Mouse (Mus musculus) ZHBTc4 (cell line): ENCODE data around the gene Hnrnpk.
"Not testable (repeated sequence)": the region's sequence is repeated elsewhere in the genome, so short reads cannot be mapped to it uniquely, and the experiment has no call there.

Experiments used
- DNase-seq: peaks from one replicate; pipeline ENCODE4 v3.0.0-alpha.2; 2011; ENCODE audit warnings: low read depth, low spot score

Hnrnpk gene

DNA sequence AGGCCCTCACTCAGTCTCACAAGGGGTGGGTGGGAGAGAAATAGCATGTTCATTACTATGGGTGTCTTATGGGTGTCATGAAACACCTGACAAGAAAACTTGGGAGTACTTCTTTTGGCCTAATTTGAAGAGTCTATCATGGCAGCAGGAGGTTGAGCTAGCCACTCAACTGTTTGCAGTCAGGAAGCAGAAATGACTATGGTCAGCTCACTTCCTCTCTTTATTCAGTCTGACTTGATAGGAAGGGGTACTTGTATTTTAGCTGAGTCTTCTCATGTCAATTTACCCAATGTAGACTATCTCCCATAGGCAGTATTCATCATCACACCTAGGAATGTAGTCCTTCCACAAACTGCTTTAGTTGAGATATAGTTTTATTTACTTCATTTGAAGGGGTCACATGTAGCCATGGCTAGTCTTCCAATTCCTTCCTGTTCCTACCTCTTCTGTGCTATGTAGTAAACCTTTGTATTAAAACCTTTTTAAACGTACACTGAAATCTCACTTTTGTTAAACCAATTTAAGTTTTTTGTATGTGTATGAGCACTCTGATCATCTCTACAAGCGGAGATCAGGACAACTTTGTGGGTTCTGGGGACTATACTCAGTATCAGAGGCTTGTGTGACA is 13.7 kb downstream of the Hnrnpk start:
- DNase-seq: peak; percentile 32

DNA sequence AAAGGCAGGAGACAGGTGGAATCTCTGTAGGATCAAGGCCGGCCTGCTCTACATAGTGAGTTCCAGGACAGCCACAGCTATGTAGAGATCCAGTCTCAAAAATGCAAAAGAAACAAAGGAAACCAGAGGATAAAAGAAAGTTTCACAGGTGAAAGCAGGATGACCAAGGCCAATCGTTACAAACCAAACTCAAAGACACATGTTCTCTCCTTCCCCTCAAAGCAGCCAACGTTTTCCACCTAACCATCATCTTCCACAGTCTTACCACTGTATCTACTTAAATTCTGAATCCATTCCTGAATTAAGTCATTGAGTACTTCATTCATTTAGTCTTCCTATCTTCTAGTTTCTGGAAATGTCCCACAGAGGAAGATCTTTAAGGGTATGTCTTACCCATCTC is 14.8 kb downstream of the Hnrnpk start:
- no peak for DNase-seq

DNA sequence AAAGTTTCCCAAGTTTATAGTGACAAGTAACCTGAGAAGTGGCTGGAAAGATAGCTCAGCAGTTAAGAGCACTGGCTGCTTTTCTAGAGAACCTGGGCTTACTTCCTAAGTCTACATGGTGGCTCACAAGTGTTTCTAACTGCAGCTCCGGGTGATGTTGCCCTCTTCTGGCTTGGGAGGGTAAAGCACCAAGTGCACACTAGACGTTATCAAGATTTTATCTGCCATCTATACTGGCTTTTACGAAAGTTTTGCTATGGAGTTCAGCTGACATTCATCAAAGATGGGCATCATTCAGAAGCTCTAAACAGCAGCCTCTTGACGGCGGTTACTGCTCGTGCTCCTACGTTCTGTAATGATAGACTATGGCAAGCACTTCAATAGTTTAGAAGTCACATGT is 15.2 kb downstream of the Hnrnpk start:
- DNase-seq: peak; percentile 88

DNA sequence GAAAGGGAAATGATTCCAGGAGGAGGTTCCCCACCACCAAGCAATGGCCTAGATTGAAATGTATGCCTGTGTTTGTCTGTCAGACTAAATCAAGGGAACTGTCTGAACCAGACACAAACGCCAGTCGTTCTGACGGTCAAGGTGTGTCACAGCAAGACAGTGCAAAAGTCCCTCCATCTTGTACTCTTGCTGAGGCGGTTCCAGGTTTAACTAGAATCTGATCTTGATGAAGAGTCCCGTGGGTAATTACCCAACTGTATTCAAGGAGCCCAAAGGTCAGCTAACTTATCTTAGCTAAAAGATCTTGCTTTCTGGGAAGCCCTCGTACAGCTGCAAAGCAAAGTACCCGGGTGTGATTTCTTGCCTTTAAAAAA is 17.6 kb downstream of the Hnrnpk start:
- peak; percentile 58 for DNase-seq

DNA sequence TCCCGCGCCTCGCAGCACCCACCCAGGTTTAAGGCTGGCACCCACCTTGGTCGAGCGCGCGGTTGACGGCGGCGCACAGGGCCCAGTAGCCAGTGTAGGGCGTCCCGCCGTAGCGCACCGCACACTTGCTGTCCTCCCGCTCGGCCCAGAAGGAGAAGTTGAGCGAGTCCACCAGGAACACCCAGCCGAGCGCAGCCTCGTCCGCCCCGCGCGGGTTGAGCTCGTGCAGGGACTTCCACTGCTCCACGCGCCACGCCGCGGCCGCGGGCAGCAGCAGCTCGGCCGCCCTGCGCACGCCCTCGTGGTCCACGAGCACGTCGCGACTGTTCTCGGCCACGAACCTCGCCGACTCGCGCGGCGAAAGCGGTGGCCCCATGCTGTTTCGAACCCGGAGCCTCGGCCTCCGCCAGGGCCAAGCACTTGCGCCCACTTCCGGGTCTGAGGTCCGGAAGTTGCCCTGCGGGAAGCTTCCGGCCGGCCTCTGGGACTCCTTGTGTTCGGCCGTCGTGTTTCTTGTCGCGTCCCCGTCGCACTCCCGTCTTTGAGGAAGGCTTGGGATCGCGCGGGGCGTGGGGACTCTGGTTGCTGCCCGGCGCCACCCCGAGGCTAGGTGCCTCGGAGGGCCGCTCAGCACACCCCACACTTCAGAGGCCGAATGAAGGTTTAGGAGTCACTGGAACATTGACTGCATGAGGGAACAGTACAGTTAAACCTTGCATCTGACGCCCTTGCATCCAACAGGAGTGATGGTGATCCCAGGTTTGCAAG is 18.2 kb downstream of the Hnrnpk start, which contains the start of gene 2210016F16Rik:
Gene 2210016F16Rik (minus strand): TSS at position 447 of the 768 bp plus-strand sequence.
- DNase-seq: peak; percentile 89

DNA sequence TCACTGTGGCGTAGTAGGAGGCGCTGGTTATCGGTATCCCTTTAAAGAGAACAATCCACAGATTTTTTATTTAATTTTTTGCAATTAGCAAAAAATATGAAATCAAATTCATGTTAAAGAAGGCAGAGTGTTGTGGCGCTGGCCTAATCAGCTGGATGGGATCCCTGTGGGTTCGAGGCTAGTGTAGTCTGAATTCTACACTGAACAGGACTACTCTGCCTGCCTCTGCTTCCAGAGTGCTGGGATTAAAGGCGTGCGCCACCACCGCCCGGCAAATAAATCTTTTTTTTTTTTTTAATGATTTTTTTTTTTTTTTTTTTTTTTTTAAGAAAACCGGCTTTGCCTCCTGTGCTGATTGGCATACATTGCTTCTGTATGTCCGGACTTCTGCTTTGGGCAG is 18.8 kb downstream of the Hnrnpk start:
- DNase-seq: no peak

DNA sequence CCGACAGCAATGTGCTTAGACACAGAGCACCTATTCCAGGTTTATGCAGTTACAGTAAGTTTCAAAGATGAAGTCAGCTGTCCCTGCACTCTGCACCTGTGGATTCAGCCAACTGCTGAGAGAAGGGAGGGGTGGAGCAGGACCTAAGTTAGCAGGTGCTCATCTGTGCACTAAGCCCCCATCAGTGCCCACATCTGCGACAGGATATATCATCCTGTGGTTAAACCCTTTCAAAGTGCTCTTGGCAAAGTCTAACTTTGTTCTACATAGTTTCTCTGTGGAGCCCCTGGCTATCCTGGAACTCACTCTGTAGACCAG is 30.0 kb downstream of the Hnrnpk start:
- no peak for DNase-seq

DNA sequence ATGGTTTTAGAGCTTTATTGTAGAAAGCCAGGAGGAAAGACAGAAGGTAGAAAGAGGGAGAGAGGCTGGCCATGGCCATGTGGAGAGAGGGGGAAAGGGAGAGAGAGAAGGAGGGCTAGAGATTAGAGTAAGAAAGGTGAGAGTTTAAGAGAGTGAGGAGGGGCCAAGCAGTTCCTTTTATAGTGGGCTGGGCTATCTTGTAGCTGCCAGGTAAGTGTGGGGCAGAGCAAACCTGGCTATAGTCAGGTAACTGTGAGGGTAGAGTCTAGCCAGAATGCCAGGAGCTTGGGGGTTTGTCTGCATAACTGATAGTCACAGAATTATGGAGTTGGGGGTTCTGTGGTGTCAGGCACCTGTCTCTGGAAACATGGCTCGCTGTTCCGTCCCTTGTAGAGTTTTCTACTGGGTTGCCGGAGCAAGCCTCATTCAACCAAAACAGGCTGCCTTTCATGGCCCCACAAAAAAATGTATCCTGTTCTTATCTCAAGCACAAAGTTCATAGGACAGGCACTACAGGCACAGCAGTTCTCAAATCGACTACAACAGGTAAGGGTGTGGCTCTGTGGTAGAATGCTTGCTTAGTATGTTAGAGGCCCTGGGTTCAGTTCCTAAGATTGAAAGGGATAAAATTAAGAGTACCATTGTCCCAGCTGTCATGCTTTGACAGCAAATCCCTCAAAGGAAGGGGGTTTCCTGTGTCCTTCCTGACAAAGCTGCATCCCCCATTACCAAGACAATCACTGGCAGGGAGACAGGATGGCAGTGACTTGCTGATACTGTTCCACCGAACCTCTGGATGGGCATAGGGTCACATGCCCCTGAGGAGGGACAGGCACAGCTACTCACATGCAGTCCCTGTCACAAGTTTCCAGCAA is 30.6 kb downstream of the Hnrnpk start:
- no peak for DNase-seq

DNA sequence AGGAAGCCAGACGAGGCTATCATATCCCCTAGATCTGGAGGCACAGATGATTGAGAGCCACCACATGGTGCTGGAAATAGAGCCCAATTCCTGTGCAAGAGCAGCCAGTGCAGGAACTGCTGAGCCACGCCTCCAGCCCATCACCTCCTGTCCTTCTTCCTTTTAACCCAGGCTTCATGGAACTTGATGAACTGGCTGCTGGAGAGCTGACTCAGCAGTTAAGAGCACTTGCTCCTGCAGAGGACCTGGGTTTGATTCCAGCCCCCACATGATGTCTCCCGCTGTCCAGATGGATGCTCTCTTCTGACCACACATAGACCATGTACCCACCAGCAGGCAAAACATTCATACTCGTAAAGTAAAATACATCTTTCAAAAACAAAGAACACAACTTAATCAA is 34.3 kb downstream of the Hnrnpk start:
- DNase-seq: no peak

DNA sequence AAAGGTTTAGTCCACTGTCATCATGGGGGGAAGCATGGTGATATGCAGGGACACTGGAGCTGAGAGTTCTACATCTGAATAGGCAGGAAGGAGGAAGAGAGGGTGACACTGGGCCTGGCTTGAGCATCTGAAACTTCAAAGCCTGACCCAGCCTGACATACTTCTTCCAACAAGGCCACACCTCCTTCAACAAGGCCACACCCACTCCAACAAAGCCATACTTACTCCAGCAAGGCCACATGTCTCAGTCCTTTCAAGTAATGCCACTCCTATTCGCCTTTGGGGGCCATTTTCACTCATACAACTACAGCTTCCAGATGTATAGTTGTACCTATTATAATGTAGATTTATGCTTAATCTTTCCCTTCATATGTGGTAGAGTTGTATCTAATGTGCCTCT is 35.5 kb downstream of the Hnrnpk start:
- peak; percentile 83 for DNase-seq

DNA sequence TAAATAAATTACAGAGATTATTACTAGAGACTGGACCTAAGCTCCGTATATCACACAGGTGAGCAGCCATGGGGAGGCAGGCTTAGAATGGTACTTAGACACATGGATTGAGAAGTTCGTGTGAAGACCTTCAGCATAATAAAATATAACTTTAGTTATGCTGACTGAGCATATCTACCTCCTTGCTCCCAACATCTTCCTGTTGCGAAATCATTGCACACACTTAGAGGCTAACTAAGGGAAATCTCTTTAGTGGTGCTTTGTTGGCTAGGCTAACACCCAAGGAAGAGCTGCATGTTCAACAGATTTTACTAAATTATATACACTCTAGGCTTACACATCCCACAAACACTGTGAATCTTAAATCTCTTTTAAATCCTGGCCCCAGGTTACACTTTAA is 36.8 kb downstream of the Hnrnpk start:
- no peak for DNase-seq

DNA sequence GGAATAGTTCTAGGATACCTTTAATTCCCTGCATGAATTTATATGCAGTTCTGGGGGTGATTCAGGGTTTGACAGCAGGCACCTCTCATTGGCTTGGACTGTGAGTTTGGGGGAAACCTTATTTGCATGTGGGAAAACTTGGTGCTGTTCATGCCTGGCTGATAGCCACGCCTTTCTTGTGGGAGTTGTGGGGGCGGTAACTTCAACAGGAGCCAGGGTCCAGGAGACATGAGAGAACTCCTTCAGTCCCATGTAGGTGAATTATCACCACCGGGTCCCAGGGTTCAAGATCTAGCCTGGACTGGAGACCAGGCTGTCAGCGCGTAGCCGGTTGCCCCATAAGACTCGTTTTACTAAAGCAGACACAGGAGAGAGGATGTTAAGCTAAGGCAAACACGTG is 38.0 kb downstream of the Hnrnpk start:
- not testable (repeated sequence) for DNase-seq

DNA sequence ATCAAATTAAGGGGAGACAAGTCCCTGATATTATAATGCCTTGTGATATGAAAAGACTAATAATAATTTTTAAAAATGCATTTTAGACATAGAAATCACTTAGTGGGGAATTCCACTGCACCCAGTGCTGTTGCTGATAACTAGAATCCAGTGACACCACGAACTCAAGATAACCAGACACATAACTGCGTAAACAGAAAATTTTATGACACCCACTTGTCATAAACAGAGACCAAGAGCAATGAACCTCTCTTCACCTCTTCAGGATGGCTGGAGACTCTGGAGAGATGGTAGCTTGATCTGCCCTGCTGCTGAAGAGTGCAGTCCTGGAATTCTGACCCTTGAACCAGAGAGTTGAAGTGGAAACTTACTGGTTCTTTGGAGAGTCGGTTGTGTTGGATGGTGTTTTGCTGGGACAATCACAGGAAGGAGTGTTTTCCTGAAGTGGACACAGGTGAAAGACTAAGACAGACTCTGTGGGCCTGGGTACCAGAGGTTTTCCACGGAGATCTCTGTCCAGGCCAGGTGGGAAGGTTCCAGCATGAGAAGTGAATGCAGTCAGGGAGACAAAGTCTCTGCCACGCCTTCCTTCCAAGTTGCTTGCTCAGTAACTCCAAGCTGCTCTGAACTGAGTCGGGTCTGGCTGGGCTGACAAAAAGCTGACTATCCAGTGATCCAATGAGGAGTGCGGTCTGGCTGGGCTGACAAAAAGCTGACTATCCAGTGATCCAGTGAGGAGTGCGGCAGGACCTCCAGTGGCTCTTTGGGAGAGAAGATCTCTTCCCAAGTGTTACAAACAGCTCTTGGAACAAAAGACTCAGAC is 38.6 kb downstream of the Hnrnpk start:
- no peak for DNase-seq

DNA sequence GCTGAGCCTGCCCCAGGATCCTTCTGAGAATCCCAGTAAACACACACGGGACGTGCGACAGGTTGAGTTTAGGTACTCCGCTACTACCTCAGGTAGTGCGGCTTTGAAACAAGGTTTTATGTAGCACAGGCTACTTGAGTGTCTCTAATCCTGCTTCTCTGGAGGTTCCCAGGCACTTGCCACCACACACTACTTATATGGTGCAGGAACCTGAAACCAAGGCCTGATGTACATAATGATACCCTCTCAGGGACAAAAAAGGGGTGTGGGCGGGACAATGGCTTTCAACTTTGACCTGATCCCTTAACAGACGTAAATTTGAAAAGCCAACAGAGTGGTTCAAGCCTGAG is 43.9 kb downstream of the Hnrnpk start:
- DNase-seq: no peak

DNA sequence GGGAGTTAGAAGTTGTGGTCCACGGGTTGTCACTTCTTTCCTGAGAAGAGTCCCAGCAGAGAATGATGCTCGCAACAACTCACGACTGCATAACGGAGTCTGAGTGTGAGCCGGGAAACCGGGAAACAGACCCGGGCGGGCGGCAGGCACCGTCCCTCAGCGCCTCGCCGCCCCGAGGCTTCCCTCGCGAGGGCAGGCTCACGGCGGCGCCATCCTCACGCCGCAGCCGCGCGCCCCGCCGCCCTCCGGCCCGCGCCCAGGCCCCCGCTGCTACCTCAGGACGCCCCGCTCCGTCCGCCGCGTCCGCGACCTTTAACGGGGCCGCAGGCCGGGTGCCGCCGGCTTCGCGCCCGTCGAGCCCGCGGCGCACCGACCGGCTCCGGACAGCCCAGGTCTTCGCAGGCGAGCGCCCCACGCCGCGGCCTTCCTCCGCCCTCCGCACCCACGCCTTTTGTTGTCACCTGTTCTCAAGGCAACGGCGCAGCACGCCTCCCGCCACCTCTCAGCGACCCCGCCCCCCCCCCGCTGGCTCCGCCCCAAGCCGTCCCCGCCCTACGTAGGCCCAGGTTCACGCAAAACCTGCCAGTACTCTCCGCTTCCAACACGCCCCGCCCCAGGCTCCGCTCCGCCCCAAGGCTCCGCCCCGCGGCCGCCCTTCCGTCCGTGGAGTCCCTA is 44.4 kb downstream of the Hnrnpk start, which contains the start of gene Kif27:
Gene Kif27 (minus strand): TSS at position 494 of the 675 bp plus-strand sequence.
- DNase-seq: peak; percentile 98

DNA sequence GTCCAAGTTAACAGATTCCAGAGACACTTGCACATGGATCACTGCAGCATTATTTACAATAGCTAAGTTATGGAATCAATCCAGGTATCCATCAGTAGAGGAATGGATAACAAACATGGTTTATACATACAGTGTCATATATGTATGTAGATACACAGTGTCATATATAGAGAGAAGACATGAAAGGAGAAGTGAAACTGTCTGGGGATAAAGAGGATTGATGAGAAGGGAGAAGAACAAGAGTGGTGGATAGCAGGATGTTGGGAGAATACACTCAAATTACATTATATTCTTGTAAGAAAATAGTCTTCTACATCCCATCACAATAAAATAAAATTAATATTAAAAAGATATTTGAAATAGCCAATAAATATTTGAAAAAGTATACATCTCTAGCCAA is 50.1 kb downstream of the Hnrnpk start:
- no peak for DNase-seq

DNA sequence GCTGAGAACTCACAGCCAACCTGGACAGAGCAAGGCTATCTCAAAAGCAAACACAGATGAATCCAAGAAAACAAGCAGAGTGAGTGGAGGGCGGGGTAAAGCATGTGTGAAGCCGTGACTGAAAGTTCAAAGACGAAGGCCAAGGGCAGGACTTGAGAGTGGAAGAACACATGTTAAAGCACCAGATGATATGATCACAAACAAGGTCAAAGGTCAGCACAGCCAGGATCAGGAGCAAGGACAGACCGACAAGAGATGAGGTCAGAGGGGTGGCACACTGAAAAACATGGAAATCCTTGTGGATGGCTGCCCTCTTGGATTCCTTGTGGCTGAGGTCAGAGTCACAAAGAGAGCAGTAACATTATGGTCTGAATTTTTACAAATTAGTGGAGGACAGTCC is 52.5 kb downstream of the Hnrnpk start:
- DNase-seq: no peak

DNA sequence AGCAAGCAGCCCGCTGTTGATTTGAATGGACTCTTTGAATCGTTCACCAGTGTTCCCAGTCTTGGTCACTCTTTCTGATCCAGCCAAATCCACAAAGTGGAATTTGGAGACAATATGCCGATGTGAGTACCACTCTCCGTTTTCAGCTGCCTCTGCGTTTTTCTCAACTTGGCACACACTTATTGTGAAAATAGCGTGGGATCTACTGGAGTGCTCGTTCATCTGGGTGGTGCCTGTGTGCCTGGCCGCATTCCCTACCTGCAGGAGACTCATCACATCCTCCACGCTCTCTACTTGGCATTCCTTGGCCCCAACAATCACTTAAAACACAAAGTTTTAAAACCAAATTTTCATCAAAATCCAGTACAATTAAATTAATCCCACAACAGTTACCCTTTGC is 58.6 kb downstream of the Hnrnpk start:
- DNase-seq: no peak
